In the genomic region with DNA sequence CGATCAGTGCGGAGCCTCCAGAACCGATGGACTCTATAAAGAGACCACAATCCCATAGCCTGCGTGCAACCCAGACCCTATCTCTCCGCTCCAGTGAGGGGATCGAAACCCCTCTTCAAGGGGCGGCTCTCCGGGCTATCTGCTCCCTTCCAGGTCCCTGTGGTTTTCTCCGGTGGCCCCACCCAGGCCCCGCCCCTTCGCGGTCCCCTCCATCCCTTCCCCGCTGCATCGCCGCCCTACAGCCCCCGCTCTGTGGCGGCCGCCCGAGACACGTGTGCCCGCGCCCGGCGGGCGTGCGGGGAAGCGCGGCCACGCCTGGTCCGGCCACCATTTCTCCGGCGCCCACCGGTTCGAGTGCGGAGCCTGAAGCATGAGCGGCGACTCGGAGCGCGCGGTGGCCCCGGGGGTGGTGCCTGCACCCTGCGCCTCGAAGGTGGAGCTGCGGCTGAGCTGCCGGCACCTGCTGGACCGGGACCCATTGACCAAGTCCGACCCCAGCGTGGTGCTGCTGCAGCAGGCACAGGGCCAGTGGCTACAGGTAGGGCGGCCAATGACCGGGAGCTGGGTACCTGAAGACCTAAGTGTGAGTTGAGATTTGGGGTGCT, we compare ENCODE assay signal across 9 mouse cellular contexts. TPM values are rescaled to one million over a fixed set of nuclear protein-coding genes. Genes with fewer than 3 reads are reported as not detected.
DNase-seq lines count a peak whose midpoint lies in the region; ATAC-seq and TF ChIP-seq lines count a peak whose summit lies in the region.
"Had no signal": no experiment of that assay in that cellular context is flagged by ENCODE, and none has a peak within 500 bp of the region (broad histone marks: within the 10 kb centered on the region; RNA-seq: fewer than 3 reads in every experiment).

Gene Cpne7 (plus strand): TSS at position 248 of the 605 bp plus-strand sequence.

- ATAC-seq in intestine, embryonic 16.5 days, result peak; percentile 56; the same call in 1 of the 2 replicates
- peak; percentile 17; the same call in 1 of the 2 replicates for ATAC-seq in megakaryocyte, adult 5-6 weeks (ENCODE audit: poor library complexity, severe bottlenecking)

- no peaks in the 10 kb centered on the region for H3K79me2 ChIP-seq in heart, adult 2 months (replicated peaks; ENCODE audit: control insufficient read depth, insufficient read depth, low read length)

- peak within 1 kb of the TSS; percentile 38 for H3K4me3 ChIP-seq in heart, adult 2 months
- H3K4me3 ChIP-seq in testis, adult 2 months (ENCODE audit: control insufficient read depth, low read depth, low read length), result peak within 1 kb of the TSS; percentile 28
- peak within 1 kb of the TSS; percentile 48 for H3K4me3 ChIP-seq in intestine, embryonic 16.5 days (ENCODE audit: low read length)

- DNase-seq in heart, adult 2 months, result no peak
- no peak for DNase-seq in heart, postnatal 10 days
- DNase-seq in testis, postnatal 14 days (ENCODE audit: low spot score), result no peak
- DNase-seq in adrenal gland, adult 18-20 months (ENCODE audit: low spot score in 2 of 2), result no peak
- no peak for DNase-seq in right cerebral cortex, postnatal 36 days (ENCODE audit: low spot score in 2 of 2)

- peak within 1 kb of the TSS; percentile 36 for H3K9ac ChIP-seq in heart, adult 2 months (ENCODE audit: low read depth, low read length)
- H3K9ac ChIP-seq in intestine, embryonic 16.5 days (ENCODE audit: low read depth, low read length), result peak within 1 kb of the TSS; percentile 48

- TF ChIP-seq EP300 in heart, adult 2 months (IDR thresholded peaks at IDR 0.05; ENCODE audit: insufficient read depth, low read depth, low read length), result no peak

- WGBS in heart, adult 2 months, result 2% methylated on average over 51 of the region's 51 CpGs
- 2% methylated on average over 51 of the region's 51 CpGs for WGBS in intestine, embryonic 16.5 days

- peaks cover 3% of the 10 kb centered on the region; the same call in 1 of the 2 replicates for H3K4me1 ChIP-seq in heart, adult 2 months (ENCODE audit: control insufficient read depth, insufficient read depth, low read length)
- peaks cover 8% of the 10 kb centered on the region for H3K4me1 ChIP-seq in testis, adult 2 months (ENCODE audit: control insufficient read depth, insufficient read depth, low read length)
- H3K4me1 ChIP-seq in intestine, embryonic 16.5 days (ENCODE audit: control insufficient read depth, insufficient read depth, low read length), result peaks cover 19% of the 10 kb centered on the region

- TF ChIP-seq CTCF in heart, adult 2 months (IDR thresholded peaks at IDR 0.05), result no peak
- no peak for TF ChIP-seq CTCF in testis, adult 2 months (IDR thresholded peaks at IDR 0.05; ENCODE audit: control insufficient read depth, insufficient read depth, insufficient replicate concordance, low read depth, low read length)

- peak within 1 kb of the TSS; percentile 98 for H3K4me2 ChIP-seq in intestine, embryonic 16.5 days (ENCODE audit: low read depth, low read length)

- H3K27ac ChIP-seq in heart, adult 2 months, result no peak within 1 kb of the TSS
- no peak within 1 kb of the TSS for H3K27ac ChIP-seq in testis, adult 2 months (ENCODE audit: control insufficient read depth, insufficient read depth, low read depth, low read length)
- no peak within 1 kb of the TSS for H3K27ac ChIP-seq in intestine, embryonic 16.5 days (ENCODE audit: low read length)
- H3K27ac ChIP-seq: macrophage had no signal

- no peaks in the 10 kb centered on the region for H3K36me3 ChIP-seq in heart, adult 2 months (ENCODE audit: control insufficient read depth, insufficient read depth, low read length)
- H3K36me3 ChIP-seq in testis, adult 2 months (ENCODE audit: control insufficient read depth, insufficient read depth, low read length), result no peaks in the 10 kb centered on the region
- H3K36me3 ChIP-seq in intestine, embryonic 16.5 days (ENCODE audit: control insufficient read depth, insufficient read depth, low read length), result no peaks in the 10 kb centered on the region

- H3K27me3 ChIP-seq in heart, adult 2 months (ENCODE audit: control insufficient read depth, insufficient read depth, low read length), result peaks cover 15% of the 10 kb centered on the region
- H3K27me3 ChIP-seq in testis, adult 2 months (ENCODE audit: control insufficient read depth, insufficient read depth, low read length), result no peaks in the 10 kb centered on the region
- H3K27me3 ChIP-seq in intestine, embryonic 16.5 days (replicated peaks; ENCODE audit: control insufficient read depth, insufficient read depth, low read length), result peaks cover 37% of the 10 kb centered on the region

- intact Hi-C loops in heart, adult 2 months (cut with DNase I), result no loop called here
- intact Hi-C loops in heart, postnatal 10 days (cut with DNase I), result no loop called here

- H3K9me3 ChIP-seq in intestine, embryonic 16.5 days (ENCODE audit: control insufficient read depth, low read length), result no peaks in the 10 kb centered on the region

- TF ChIP-seq POLR2A in heart, adult 2 months (IDR thresholded peaks at IDR 0.05; ENCODE audit: insufficient read depth, low read depth, low read length), result no peak
- TF ChIP-seq POLR2A in testis, adult 2 months (IDR thresholded peaks at IDR 0.05; ENCODE audit: control insufficient read depth, low read depth, low read length), result no peak

RNA-seq across cellular contexts. Expression of gene Cpne7, which starts in this region (rescaled TPM):
- total RNA-seq in heart, adult 2 months (2021), result under 1 TPM; 0.18 to 0.91 TPM
- 0.91 and 1.7 TPM in 2 replicates for polyA plus RNA-seq in heart, adult 2 months (2012; rRNA removed)
- total RNA-seq in heart, postnatal 10 days (2021), result 1 to 10 TPM in 1 of 2 experiments, under 1 TPM in 1; 0.64 to 1.3 TPM
- 1.1 and 1.3 TPM in 2 replicates for polyA plus RNA-seq in testis, adult 2 months (2012; rRNA removed)
- polyA plus RNA-seq in intestine, embryonic 16.5 days (2015; fragmentation: Nextera tagmentation; extraction: Ambion mirVana), result 0.78 and 0.93 TPM in 2 replicates
- total RNA-seq in megakaryocyte, adult 5-6 weeks (2015), result 0.11 TPM in 1 of 2 replicates, not detected in the other
- total RNA-seq in megakaryocyte, adult 5-6 weeks (2017), result 0.22 and 0.98 TPM in 2 replicates
- total RNA-seq in adrenal gland, adult 18-20 months (2021), result 1 to 10 TPM; 4.7 to 6.6 TPM
- polyA plus RNA-seq: macrophage had no signal

Comparison
In these comparisons a context has a peak if more than half of its experiments do, and no peak if none do; other contexts are left out.
1. Peak in ATAC-seq, H3K4me3 ChIP-seq, H3K9ac ChIP-seq and H3K4me2 ChIP-seq in intestine, embryonic 16.5 days; RNA of the gene not detected or under 1 TPM.
2. Peak in ATAC-seq in megakaryocyte, adult 5-6 weeks; RNA of the gene not detected or under 1 TPM.